Mouse (Mus musculus): Measurements from ENCODE around the gene Rasl10b.

GRCm38 (mm10) chr11:83397626-83398025 lies 11.3 kb upstream of the Rasl10b start:
- no peak for TF ChIP-seq CTCF (conservative IDR thresholded peaks at IDR 0.05; ENCODE audit: low read length)
- TF ChIP-seq POU5F1 (IDR thresholded peaks at IDR 0.05; ENCODE audit: borderline replicate concordance, low read length), result no peak

Data from E14TG2a.4 (cell line).